Mouse (Mus musculus): Measurements from ENCODE around the gene Ss18l1. TPM values are rescaled to one million over a fixed set of nuclear protein-coding genes. Genes with fewer than 3 reads are reported as not detected.

Ss18l1 gene
- 0.50 and 0.62 TPM in 2 replicates for polyA plus RNA-seq (2015; fragmentation: Nextera tagmentation; extraction: Ambion mirVana)

- ATAC-seq (peak; percentile 97), DNase-seq (peak; percentile 95)
- Histone ChIP-seq H3K4me3 (ENCODE audit: low read depth, low read length) (peak within 1 kb of the TSS; percentile 97), H3K4me1 (ENCODE audit: insufficient read depth) (peaks cover 22% of the 10 kb centered on the region), H3K9me3 (ENCODE audit: low read length) (no peaks in the 10 kb centered on the region), H3K9ac (replicated peaks) (peak within 1 kb of the TSS; percentile 94), H3K4me2 (ENCODE audit: low read depth, low read length) (peak within 1 kb of the TSS; percentile 99), H3K27ac (ENCODE audit: low read depth) (peak within 1 kb of the TSS; percentile 98), H3K27me3 (ENCODE audit: insufficient read depth, low read length) (no peaks in the 10 kb centered on the region), H3K36me3 (replicated peaks; ENCODE audit: insufficient read depth, low read length) (peaks cover 20% of the 10 kb centered on the region)
- under 1% methylated on average over 56 of the region's 78 CpGs for WGBS (ENCODE audit: insufficient replicate concordance)
- no peak for TF ChIP-seq EP300 (IDR thresholded peaks at IDR 0.05; ENCODE audit: low read depth)
- no peak; the same call in 1 of the 2 replicates for TF ChIP-seq CTCF (IDR thresholded peaks at IDR 0.05; ENCODE audit: low read depth)
Observed at GRCm38 (mm10) chr2:180042256-180042857, at the start of gene Ss18l1, which contains the start of gene Psma7. Gene Ss18l1, plus strand, starts transcription at chr2:180042509. Gene Psma7, minus strand, starts transcription at chr2:180042433.

- ATAC-seq, result no peak
- Histone ChIP-seq H3K9me3 (ENCODE audit: low read length) (no peaks in the 10 kb centered on the region), H3K36me3 (replicated peaks; ENCODE audit: insufficient read depth, low read length) (no peaks in the 10 kb centered on the region), H3K27ac (ENCODE audit: low read depth) (no peak overlapping the region), H3K9ac (replicated peaks) (no peak overlapping the region), H3K4me2 (ENCODE audit: low read depth, low read length) (no peak overlapping the region), H3K4me1 (ENCODE audit: insufficient read depth) (no peaks in the 10 kb centered on the region), H3K4me3 (ENCODE audit: low read depth, low read length) (no peak overlapping the region), H3K27me3 (ENCODE audit: insufficient read depth, low read length) (no peaks in the 10 kb centered on the region)
- TF ChIP-seq CTCF (IDR thresholded peaks at IDR 0.05; ENCODE audit: low read depth) (no peak), EP300 (IDR thresholded peaks at IDR 0.05; ENCODE audit: low read depth) (no peak)
- DNase-seq, result peak; percentile 5
- 85% methylated on average over 5 of the region's 5 CpGs for WGBS (ENCODE audit: insufficient replicate concordance)
Observed at GRCm38 (mm10) chr2:179993071-179993470, 49.2 kb upstream of the Ss18l1 start.

- peak; percentile 8 for DNase-seq
- Histone ChIP-seq H3K27me3 (ENCODE audit: insufficient read depth, low read length) (no peaks in the 10 kb centered on the region), H3K9ac (replicated peaks) (no peak overlapping the region), H3K27ac (ENCODE audit: low read depth) (no peak overlapping the region), H3K9me3 (ENCODE audit: low read length) (no peaks in the 10 kb centered on the region), H3K36me3 (replicated peaks; ENCODE audit: insufficient read depth, low read length) (no peaks in the 10 kb centered on the region), H3K4me1 (ENCODE audit: insufficient read depth) (no peaks in the 10 kb centered on the region), H3K4me2 (ENCODE audit: low read depth, low read length) (no peak overlapping the region), H3K4me3 (ENCODE audit: low read depth, low read length) (no peak overlapping the region)
- no peak for ATAC-seq
- 54% methylated on average over 4 of the region's 4 CpGs for WGBS (ENCODE audit: insufficient replicate concordance)
- no peak for TF ChIP-seq EP300 (IDR thresholded peaks at IDR 0.05; ENCODE audit: low read depth)
- TF ChIP-seq CTCF (IDR thresholded peaks at IDR 0.05; ENCODE audit: low read depth), result no peak
Observed at GRCm38 (mm10) chr2:179998431-179998830, 43.9 kb upstream of the Ss18l1 start.

GRCm38 (mm10) chr2:180001635-180002034 lies 40.7 kb upstream of the Ss18l1 start:
- no peak for TF ChIP-seq EP300 (IDR thresholded peaks at IDR 0.05; ENCODE audit: low read depth)
- TF ChIP-seq CTCF (IDR thresholded peaks at IDR 0.05; ENCODE audit: low read depth), result no peak
- ATAC-seq (no peak), DNase-seq (peak; percentile 8)
- no peak overlapping the region for H3K9ac ChIP-seq (replicated peaks)
- no peak overlapping the region for H3K4me2 ChIP-seq (ENCODE audit: low read depth, low read length)
- no peaks in the 10 kb centered on the region for H3K9me3 ChIP-seq (ENCODE audit: low read length)
- no peaks in the 10 kb centered on the region for H3K4me1 ChIP-seq (ENCODE audit: insufficient read depth)
- no peaks in the 10 kb centered on the region for H3K27me3 ChIP-seq (ENCODE audit: insufficient read depth, low read length)
- 85% methylated on average over 9 of the region's 9 CpGs for WGBS (ENCODE audit: insufficient replicate concordance)
- no peak overlapping the region for H3K4me3 ChIP-seq (ENCODE audit: low read depth, low read length)
- H3K27ac ChIP-seq (ENCODE audit: low read depth), result no peak overlapping the region
- H3K36me3 ChIP-seq (replicated peaks; ENCODE audit: insufficient read depth, low read length), result no peaks in the 10 kb centered on the region

GRCm38 (mm10) chr2:180005656-180006351 lies 36.5 kb upstream of the Ss18l1 start:
- WGBS (ENCODE audit: insufficient replicate concordance), result 41% methylated on average over 5 of the region's 5 CpGs
- Histone ChIP-seq H3K27me3 (ENCODE audit: insufficient read depth, low read length) (no peaks in the 10 kb centered on the region), H3K9me3 (ENCODE audit: low read length) (no peaks in the 10 kb centered on the region), H3K4me2 (ENCODE audit: low read depth, low read length) (no peak overlapping the region), H3K27ac (ENCODE audit: low read depth) (no peak overlapping the region), H3K4me3 (ENCODE audit: low read depth, low read length) (no peak overlapping the region), H3K4me1 (ENCODE audit: insufficient read depth) (no peaks in the 10 kb centered on the region), H3K36me3 (replicated peaks; ENCODE audit: insufficient read depth, low read length) (no peaks in the 10 kb centered on the region), H3K9ac (replicated peaks) (no peak overlapping the region)
- ATAC-seq, result no peak
- TF ChIP-seq CTCF (IDR thresholded peaks at IDR 0.05; ENCODE audit: low read depth), result no peak
- no peak for TF ChIP-seq EP300 (IDR thresholded peaks at IDR 0.05; ENCODE audit: low read depth)
- DNase-seq, result peak; percentile 7

GRCm38 (mm10) chr2:180006352-180007017 lies 35.8 kb upstream of the Ss18l1 start:
- no peaks in the 10 kb centered on the region for H3K27me3 ChIP-seq (ENCODE audit: insufficient read depth, low read length)
- no peak for TF ChIP-seq CTCF (IDR thresholded peaks at IDR 0.05; ENCODE audit: low read depth)
- TF ChIP-seq EP300 (IDR thresholded peaks at IDR 0.05; ENCODE audit: low read depth), result no peak
- H3K9ac ChIP-seq (replicated peaks), result no peak overlapping the region
- no peaks in the 10 kb centered on the region for H3K9me3 ChIP-seq (ENCODE audit: low read length)
- peak; percentile 10 for DNase-seq
- no peaks in the 10 kb centered on the region for H3K4me1 ChIP-seq (ENCODE audit: insufficient read depth)
- H3K36me3 ChIP-seq (replicated peaks; ENCODE audit: insufficient read depth, low read length), result no peaks in the 10 kb centered on the region
- no peak for ATAC-seq
- no peak overlapping the region for H3K4me3 ChIP-seq (ENCODE audit: low read depth, low read length)
- 32% methylated on average over 9 of the region's 9 CpGs for WGBS (ENCODE audit: insufficient replicate concordance)
- no peak overlapping the region for H3K27ac ChIP-seq (ENCODE audit: low read depth)
- no peak overlapping the region for H3K4me2 ChIP-seq (ENCODE audit: low read depth, low read length)

All from liver, postnatal 0 days (tissue).